Mouse (Mus musculus): ENCODE measurements around the gene 4932414N04Rik.
"Not testable (repeated sequence)": the region's sequence is repeated elsewhere in the genome, so short reads cannot be mapped to it uniquely, and the experiment has no call there.

Gene 4932414N04Rik

GRCm38 (mm10) chr2:68656186-68656585, at the start of gene 4932414N04Rik:
TSS of gene 4932414N04Rik (plus strand) at chr2:68656486.
- not testable (repeated sequence) for DNase-seq (ENCODE audit: low spot score)

GRCm38 (mm10) chr2:68732216-68732615, 75.9 kb downstream of the 4932414N04Rik start:
- no peak for DNase-seq (ENCODE audit: low spot score)

- DNase-seq (ENCODE audit: low spot score): no peak
These were observed 83.8 kb downstream of the 4932414N04Rik start for GRCm38 (mm10) chr2:68739772-68740739.

- no peak for DNase-seq (ENCODE audit: low spot score)
These were observed 88.3 kb downstream of the 4932414N04Rik start for GRCm38 (mm10) chr2:68744599-68744998.

- DNase-seq (ENCODE audit: low spot score): no peak
These were observed 99.9 kb downstream of the 4932414N04Rik start for GRCm38 (mm10) chr2:68756179-68756578.

GRCm38 (mm10) chr2:68756793-68757192, 100.5 kb downstream of the 4932414N04Rik start:
- peak; percentile 16 for DNase-seq (ENCODE audit: low spot score)

- no peak for DNase-seq (ENCODE audit: low spot score)
These were observed 109.1 kb downstream of the 4932414N04Rik start for GRCm38 (mm10) chr2:68765371-68765770.

GRCm38 (mm10) chr2:68767186-68767890, 111.1 kb downstream of the 4932414N04Rik start:
- DNase-seq (ENCODE audit: low spot score): no peak

- no peak for DNase-seq (ENCODE audit: low spot score)
These were observed 126.2 kb downstream of the 4932414N04Rik start for GRCm38 (mm10) chr2:68782268-68783132.

GRCm38 (mm10) chr2:68783664-68784063, 127.4 kb downstream of the 4932414N04Rik start:
- DNase-seq (ENCODE audit: low spot score): not testable (repeated sequence)

GRCm38 (mm10) chr2:68784710-68785427, 128.6 kb downstream of the 4932414N04Rik start:
- peak; percentile 78 for DNase-seq (ENCODE audit: low spot score)

GRCm38 (mm10) chr2:68787161-68787675, 130.9 kb downstream of the 4932414N04Rik start:
- DNase-seq (ENCODE audit: low spot score): no peak

- no peak for DNase-seq (ENCODE audit: low spot score)
These were observed 136.0 kb downstream of the 4932414N04Rik start for GRCm38 (mm10) chr2:68792296-68792695.

- no peak for DNase-seq (ENCODE audit: low spot score)
These were observed 137.2 kb downstream of the 4932414N04Rik start for GRCm38 (mm10) chr2:68793472-68793871.

- no peak for DNase-seq (ENCODE audit: low spot score)
These were observed 137.9 kb downstream of the 4932414N04Rik start for GRCm38 (mm10) chr2:68794181-68794580.

GRCm38 (mm10) chr2:68794616-68795015, 138.3 kb downstream of the 4932414N04Rik start:
- DNase-seq (ENCODE audit: low spot score): no peak

- no peak for DNase-seq (ENCODE audit: low spot score)
These were observed 139.9 kb downstream of the 4932414N04Rik start for GRCm38 (mm10) chr2:68796011-68796775.

GRCm38 (mm10) chr2:68797106-68797505, 140.8 kb downstream of the 4932414N04Rik start:
- no peak for DNase-seq (ENCODE audit: low spot score)

Measured in ovary, postnatal 14 days (tissue).